Mouse (Mus musculus) midbrain, embryonic 13.5 days (tissue): ENCODE results near the gene Cntrl. TPM values are rescaled to one million over a fixed set of nuclear protein-coding genes. Genes with fewer than 3 reads are reported as not detected.

ENCODE experiments used
- ATAC-seq: fragments of 200-750 bp; cut with Nextera tagmentation; 2 replicates; pipeline ENCODE4 v1.8.0; 2017; ENCODE audit warnings: mild to moderate bottlenecking, moderate TSS enrichment, moderate library complexity
- H3K27ac ChIP-seq: fragments of 300-500 bp; sonication (generic); 2 replicates; pipeline ENCODE4 v1.5.1; 2015; ENCODE audit warnings: inconsistent platforms, mild to moderate bottlenecking, moderate library complexity
- H3K27me3 ChIP-seq: fragments of 300-500 bp; sonication (generic); 2 replicates; pipeline ENCODE4 v1.6.1; 2015; ENCODE audit warnings: mild to moderate bottlenecking, inconsistent platforms
- H3K36me3 ChIP-seq: fragments of 300-500 bp; sonication (generic); 2 replicates; pipeline ENCODE4 v1.6.1; 2015; ENCODE audit warnings: mild to moderate bottlenecking, inconsistent platforms
- H3K4me1 ChIP-seq: fragments of 300-500 bp; sonication (generic); replicated peaks from 2 replicates; pipeline ENCODE4 v1.6.1; 2015; ENCODE audit warnings: inconsistent platforms
- H3K4me2 ChIP-seq: fragments of 300-500 bp; sonication (generic); replicated peaks from 2 replicates; pipeline ENCODE4 v1.6.1; 2015; ENCODE audit warnings: moderate library complexity, mild to moderate bottlenecking, inconsistent platforms
- H3K4me3 ChIP-seq: fragments of 300-500 bp; sonication (generic); replicated peaks from 2 replicates; pipeline ENCODE4 v1.5.1; 2015; ENCODE audit warnings: mild to moderate bottlenecking, inconsistent platforms
- H3K9ac ChIP-seq: fragments of 300-500 bp; sonication (generic); replicated peaks from 2 replicates; pipeline ENCODE4 v1.6.1; 2015; ENCODE audit warnings: mild to moderate bottlenecking, inconsistent platforms
- H3K9me3 ChIP-seq: fragments of 300-500 bp; sonication (generic); 2 replicates; pipeline ENCODE4 v1.6.1; 2016; ENCODE audit warnings: mild to moderate bottlenecking, inconsistent platforms
- WGBS: fragments of 180-500 bp; shearing (Covaris S2); methylation state at CpG from one replicate; pipeline ENCODE4 v1.1.7; 2015; 5-methylcytosine and 5-hydroxymethylcytosine counted together
- polyA plus RNA-seq: library from polyadenylated mRNA; unstranded; fragments of >200 nt; fragmentation: Nextera tagmentation; extraction: Ambion mirVana; gene quantifications from 2 replicates; pipeline ENCODE4 v1.2.1, GENCODE M21; 2015

Gene Cntrl
- polyA plus RNA-seq, 1 experiment from 2014 or later = 18.1 TPM

DNA sequence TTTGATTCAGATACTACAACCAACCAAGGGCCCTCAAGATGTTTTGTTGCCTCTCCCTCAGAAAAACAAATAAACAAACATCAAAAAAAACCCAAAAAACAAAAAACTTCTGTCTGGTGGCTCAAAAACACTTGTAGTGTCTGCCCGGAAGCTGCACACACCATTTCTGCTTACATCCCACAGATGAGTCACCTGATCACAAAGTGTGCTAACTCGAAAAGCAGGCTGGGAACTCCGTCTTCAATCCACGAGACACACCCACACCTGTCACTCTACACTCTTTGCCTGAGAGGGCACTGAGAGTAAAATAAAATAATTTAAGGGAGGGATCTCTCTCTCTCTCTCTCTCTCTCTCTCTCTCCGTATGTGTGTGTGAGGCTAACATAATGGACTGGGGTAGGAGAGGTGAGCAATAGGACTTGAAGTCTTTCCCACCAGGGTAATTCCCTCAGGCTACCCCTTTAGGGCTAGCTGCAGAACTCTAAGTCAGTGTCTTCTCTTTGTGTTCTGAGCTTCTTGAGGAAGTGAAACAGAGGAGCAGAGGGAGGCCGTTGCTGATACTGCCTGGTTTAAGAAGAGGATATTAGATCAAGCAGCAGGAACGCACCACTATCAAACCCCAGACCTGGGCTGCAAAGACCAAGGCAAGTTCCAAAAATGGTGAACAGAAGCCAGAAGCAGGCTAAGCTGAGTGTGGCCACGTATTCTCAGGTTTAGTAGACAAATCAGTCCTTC lies 99.8 kb downstream of the Cntrl start:
- Histone ChIP-seq H3K4me2 (no peak overlapping the region), H3K4me3 (no peak overlapping the region), H3K36me3 (no peaks in the 10 kb centered on the region), H3K9ac (no peak overlapping the region), H3K9me3 (no peaks in the 10 kb centered on the region), H3K27ac (no peak overlapping the region), H3K27me3 (no peaks in the 10 kb centered on the region), H3K4me1 (no peaks in the 10 kb centered on the region)
- no peak for ATAC-seq
- 76% methylated on average over 8 of the region's 8 CpGs for WGBS

- Histone ChIP-seq H3K4me3 (no peak overlapping the region), H3K27ac (no peak overlapping the region), H3K36me3 (no peaks in the 10 kb centered on the region), H3K4me2 (no peak overlapping the region), H3K4me1 (peaks cover 11% of the 10 kb centered on the region; the same call in 1 of the 2 replicates), H3K27me3 (no peaks in the 10 kb centered on the region), H3K9ac (no peak overlapping the region), H3K9me3 (no peaks in the 10 kb centered on the region)
- no peak for ATAC-seq
- WGBS = 83% methylated on average over 3 of the region's 3 CpGs
Measured at GRCm38 (mm10) chr2:35211681-35212080, 102.4 kb downstream of the Cntrl start.

- ATAC-seq = no peak
- no peaks in the 10 kb centered on the region for H3K27me3 ChIP-seq
- H3K4me1 ChIP-seq = peaks cover 11% of the 10 kb centered on the region; the same call in 1 of the 2 replicates
- H3K4me3 ChIP-seq = no peak overlapping the region
- no peak overlapping the region for H3K9ac ChIP-seq
- WGBS = 90% methylated on average over 12 of the region's 12 CpGs
- no peak overlapping the region for H3K27ac ChIP-seq
- H3K36me3 ChIP-seq = no peaks in the 10 kb centered on the region
- no peak overlapping the region for H3K4me2 ChIP-seq
- H3K9me3 ChIP-seq = no peaks in the 10 kb centered on the region
Measured at GRCm38 (mm10) chr2:35213345-35213910, 104.1 kb downstream of the Cntrl start.

GRCm38 (mm10) chr2:35214881-35215358 lies 105.6 kb downstream of the Cntrl start:
- peak; percentile 91 for ATAC-seq
- H3K9me3 ChIP-seq = no peaks in the 10 kb centered on the region
- peaks cover 11% of the 10 kb centered on the region; the same call in 1 of the 2 replicates for H3K4me1 ChIP-seq
- no peaks in the 10 kb centered on the region for H3K27me3 ChIP-seq
- peak overlapping the region; percentile 9; the same call in 1 of the 2 replicates for H3K27ac ChIP-seq
- H3K4me3 ChIP-seq = no peak overlapping the region
- H3K4me2 ChIP-seq = peak overlapping the region; percentile 40
- no peaks in the 10 kb centered on the region for H3K36me3 ChIP-seq
- H3K9ac ChIP-seq = no peak overlapping the region
- 2% methylated on average over 12 of the region's 12 CpGs for WGBS

DNA sequence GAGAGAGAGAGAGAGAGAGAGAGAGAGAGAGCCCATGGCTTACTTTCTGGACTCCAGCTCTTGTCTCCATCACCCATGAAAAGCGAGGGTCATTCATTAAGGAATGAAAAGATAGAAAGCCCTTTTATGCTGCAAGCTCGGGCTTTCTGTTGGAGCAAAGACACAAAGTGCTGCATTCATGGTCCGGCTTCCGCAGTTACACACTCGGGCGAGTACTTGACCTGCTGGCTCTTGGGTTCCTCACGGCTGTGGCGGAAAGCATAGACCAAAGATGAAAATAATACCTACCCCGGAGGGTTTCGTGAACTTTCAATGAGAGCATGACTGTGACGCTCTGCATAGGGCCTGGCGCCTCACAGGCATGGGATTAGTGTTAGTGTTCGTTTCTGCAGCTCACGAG lies 106.1 kb downstream of the Cntrl start:
- Histone ChIP-seq H3K4me2 (peak overlapping the region; percentile 40), H3K27me3 (no peaks in the 10 kb centered on the region), H3K9ac (no peak overlapping the region), H3K9me3 (no peaks in the 10 kb centered on the region), H3K36me3 (no peaks in the 10 kb centered on the region), H3K27ac (peak overlapping the region; percentile 9; the same call in 1 of the 2 replicates), H3K4me1 (peaks cover 11% of the 10 kb centered on the region; the same call in 1 of the 2 replicates), H3K4me3 (no peak overlapping the region)
- ATAC-seq = no peak
- 15% methylated on average over 14 of the region's 14 CpGs for WGBS

- H3K9ac ChIP-seq = no peak overlapping the region
- no peak overlapping the region for H3K27ac ChIP-seq
- H3K4me3 ChIP-seq = no peak overlapping the region
- no peak overlapping the region for H3K4me2 ChIP-seq
- H3K27me3 ChIP-seq = no peaks in the 10 kb centered on the region
- no peaks in the 10 kb centered on the region for H3K9me3 ChIP-seq
- H3K36me3 ChIP-seq = no peaks in the 10 kb centered on the region
- 93% methylated on average over 2 of the region's 2 CpGs for WGBS
- ATAC-seq = no peak
- H3K4me1 ChIP-seq = peaks cover 11% of the 10 kb centered on the region; the same call in 1 of the 2 replicates
Measured at GRCm38 (mm10) chr2:35216701-35217100, 107.4 kb downstream of the Cntrl start.

DNA sequence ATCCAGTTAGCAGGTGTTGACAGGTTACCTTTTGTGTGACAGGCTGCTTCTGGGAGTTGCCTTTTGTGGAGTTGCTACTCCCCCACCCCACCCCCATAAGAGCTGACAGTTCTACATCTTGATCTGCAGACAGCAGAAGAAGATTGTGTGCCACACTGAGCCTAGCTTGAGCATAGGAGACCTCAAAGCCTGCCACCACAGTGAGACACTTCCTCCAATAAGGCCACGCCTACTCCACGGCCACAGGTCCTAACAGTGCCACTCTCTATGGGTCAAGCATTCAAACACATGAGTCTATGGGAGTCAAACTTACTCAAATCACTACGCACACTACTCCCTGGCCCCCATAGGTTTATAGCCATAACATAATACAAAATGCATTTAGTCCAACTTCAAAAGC lies 109.4 kb downstream of the Cntrl start:
- Histone ChIP-seq H3K27me3 (no peaks in the 10 kb centered on the region), H3K9ac (no peak overlapping the region), H3K4me1 (peaks cover 11% of the 10 kb centered on the region; the same call in 1 of the 2 replicates), H3K4me2 (no peak overlapping the region), H3K27ac (no peak overlapping the region), H3K36me3 (no peaks in the 10 kb centered on the region), H3K9me3 (no peaks in the 10 kb centered on the region), H3K4me3 (no peak overlapping the region)
- WGBS = 90% methylated on average over 3 of the region's 3 CpGs
- no peak for ATAC-seq

- H3K9me3 ChIP-seq = no peaks in the 10 kb centered on the region
- H3K27ac ChIP-seq = no peak overlapping the region
- ATAC-seq = no peak
- H3K4me3 ChIP-seq = no peak overlapping the region
- H3K4me2 ChIP-seq = no peak overlapping the region
- H3K4me1 ChIP-seq = no peaks in the 10 kb centered on the region
- no peaks in the 10 kb centered on the region for H3K36me3 ChIP-seq
- H3K9ac ChIP-seq = no peak overlapping the region
- 78% methylated on average over 6 of the region's 6 CpGs for WGBS
- H3K27me3 ChIP-seq = no peaks in the 10 kb centered on the region
Measured at GRCm38 (mm10) chr2:35222822-35223391, 113.6 kb downstream of the Cntrl start.

DNA sequence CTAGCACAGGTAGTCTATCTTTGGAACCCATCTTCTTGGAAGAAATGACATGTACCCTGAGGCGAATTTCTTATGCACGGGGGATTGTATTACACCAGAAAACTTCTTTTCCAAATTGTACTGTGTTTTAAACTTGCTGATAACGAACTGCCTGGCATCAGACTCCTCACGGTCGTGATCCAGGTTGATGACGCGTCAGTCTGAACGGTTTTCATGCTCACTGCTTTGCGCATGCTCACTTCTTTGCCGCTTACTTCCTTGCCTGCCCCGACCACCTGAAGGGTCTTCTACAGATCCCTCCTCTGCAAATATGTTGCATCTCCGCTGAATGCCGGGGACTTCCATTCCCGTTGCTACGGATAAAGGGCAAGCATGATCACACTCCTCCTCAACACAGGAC lies 115.0 kb downstream of the Cntrl start:
- H3K9me3 ChIP-seq = no peaks in the 10 kb centered on the region
- no peak overlapping the region for H3K27ac ChIP-seq
- H3K4me1 ChIP-seq = peaks cover 5% of the 10 kb centered on the region
- no peak overlapping the region for H3K4me2 ChIP-seq
- 95% methylated on average over 15 of the region's 15 CpGs for WGBS
- no peaks in the 10 kb centered on the region for H3K36me3 ChIP-seq
- 0 out of 2 replicates have a peak, but pooled peaks cover 3% of the 10 kb centered on the region for H3K27me3 ChIP-seq
- H3K4me3 ChIP-seq = no peak overlapping the region
- H3K9ac ChIP-seq = no peak overlapping the region
- ATAC-seq = no peak

GRCm38 (mm10) chr2:35228145-35228544 lies 118.9 kb downstream of the Cntrl start:
- H3K4me2 ChIP-seq = no peak overlapping the region
- H3K27ac ChIP-seq = no peak overlapping the region
- H3K27me3 ChIP-seq = 0 out of 2 replicates have a peak, but pooled peaks cover 3% of the 10 kb centered on the region
- H3K9ac ChIP-seq = no peak overlapping the region
- H3K4me3 ChIP-seq = no peak overlapping the region
- ATAC-seq = no peak
- H3K9me3 ChIP-seq = no peaks in the 10 kb centered on the region
- 45% methylated on average over 4 of the region's 4 CpGs for WGBS
- peaks cover 16% of the 10 kb centered on the region for H3K4me1 ChIP-seq
- no peaks in the 10 kb centered on the region for H3K36me3 ChIP-seq
